In the genomic region with DNA sequence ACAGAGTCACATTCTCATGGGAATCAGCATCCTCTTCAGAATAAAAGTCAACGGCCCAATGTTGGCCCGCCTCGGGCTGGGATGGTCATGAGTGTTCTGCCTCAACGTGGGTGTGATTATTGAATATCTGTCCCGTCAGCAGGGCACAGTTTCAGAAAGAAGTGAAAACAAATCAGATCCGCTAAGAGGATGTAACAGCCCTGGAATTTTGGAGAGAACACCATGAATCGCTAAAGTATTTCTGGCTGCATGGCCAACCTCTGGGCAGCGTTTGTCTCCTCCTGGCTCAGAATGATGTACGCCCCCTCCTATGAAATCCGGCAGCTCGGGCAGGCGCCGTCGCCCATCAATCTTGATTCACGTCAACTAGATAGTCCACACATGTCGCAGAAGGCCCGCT, we compare ENCODE assay signal across 11 mouse cellular contexts.
DNase-seq lines count a peak whose midpoint lies in the region; TF ChIP-seq lines count a peak whose summit lies in the region.
"Had no signal": no experiment of that assay in that cellular context is flagged by ENCODE, and none has a peak within 500 bp of the region (broad histone marks: within the 10 kb centered on the region; RNA-seq: fewer than 3 reads in every experiment).

No protein-coding gene starts in this region.

- H3K27ac ChIP-seq in testis, adult 2 months (ENCODE audit: control insufficient read depth, insufficient read depth, low read depth, low read length), result peak overlapping the region; percentile 67; the same call in 1 of the 2 replicates
- H3K27ac ChIP-seq in layer of hippocampus, adult 2 months, result no peak overlapping the region
- H3K27ac ChIP-seq: limb, embryonic 15.5 days; midbrain, embryonic 12.5 days had no signal

- H3K4me3 ChIP-seq in lung, adult 2 months (replicated peaks; ENCODE audit: extremely low read depth, low read depth, low read length), result no peak overlapping the region
- H3K4me3 ChIP-seq in testis, adult 2 months (ENCODE audit: control insufficient read depth, low read depth, low read length), result no peak overlapping the region
- H3K4me3 ChIP-seq in layer of hippocampus, adult 2 months, result no peak overlapping the region
- H3K4me3 ChIP-seq: limb, embryonic 15.5 days; midbrain, embryonic 12.5 days had no signal

- WGBS in lung, adult 2 months, result 59% methylated on average over 17 of the region's 17 CpGs

- no peak for TF ChIP-seq POLR2A in lung, adult 2 months (IDR thresholded peaks at IDR 0.05; ENCODE audit: borderline replicate concordance, extremely low read depth, low read depth, low read length)
- no peak for TF ChIP-seq POLR2A in testis, adult 2 months (IDR thresholded peaks at IDR 0.05; ENCODE audit: control insufficient read depth, low read depth, low read length)

- no peaks in the 10 kb centered on the region for H3K4me1 ChIP-seq in lung, adult 2 months (ENCODE audit: control insufficient read depth, insufficient read depth, low read length)
- peaks cover 2% of the 10 kb centered on the region; the same call in 1 of the 2 replicates for H3K4me1 ChIP-seq in testis, adult 2 months (ENCODE audit: control insufficient read depth, insufficient read depth, low read length)
- H3K4me1 ChIP-seq: midbrain, embryonic 12.5 days had no signal

- peak; percentile 37 to 64 for DNase-seq in adrenal gland, adult (ENCODE audit: inconsistent age in 2 of 2, low spot score in 1 of 2)
- DNase-seq in adrenal gland, postnatal 4 days (ENCODE audit: low spot score in 2 of 2), result no peak
- DNase-seq in lung, adult 18-20 months, result peak; percentile 34 to 46
- DNase-seq in lung, adult 2 months, result no peak
- DNase-seq in heart, postnatal 36 days, result peak; percentile 38 to 44
- DNase-seq in layer of hippocampus, adult 2 months (ENCODE audit: low spot score in 2 of 2), result no peak
- no peak for DNase-seq in layer of hippocampus, postnatal 25 days (ENCODE audit: extremely low spot score in 1 of 2, low spot score in 1 of 2)
- DNase-seq: right cerebral cortex, postnatal 25 days had no signal

- TF ChIP-seq CTCF in lung, adult 2 months (IDR thresholded peaks at IDR 0.05; ENCODE audit: insufficient read depth, low read length), result no peak
- no peak for TF ChIP-seq CTCF in testis, adult 2 months (IDR thresholded peaks at IDR 0.05; ENCODE audit: control insufficient read depth, insufficient read depth, insufficient replicate concordance, low read depth, low read length)
- TF ChIP-seq CTCF in layer of hippocampus, adult 2 months (conservative IDR thresholded peaks at IDR 0.05), result no peak

- H3K36me3 ChIP-seq in testis, adult 2 months (ENCODE audit: control insufficient read depth, insufficient read depth, low read length), result no peaks in the 10 kb centered on the region
- H3K36me3 ChIP-seq: limb, embryonic 15.5 days; midbrain, embryonic 12.5 days had no signal

- no peaks in the 10 kb centered on the region for H3K27me3 ChIP-seq in testis, adult 2 months (ENCODE audit: control insufficient read depth, insufficient read depth, low read length)
- H3K27me3 ChIP-seq: limb, embryonic 15.5 days; midbrain, embryonic 12.5 days had no signal

- intact Hi-C loops in heart, postnatal 36 days (cut with DNase I), result no loop called here

Comparison
In these comparisons a context has a peak if more than half of its experiments do, and no peak if none do; other contexts are left out.
1. DNase-seq: peak in adrenal gland, adult (2 of 2), lung, adult 18-20 months (2 of 2) and heart, postnatal 36 days (2 of 2); none in adrenal gland, postnatal 4 days (0 of 2), lung, adult 2 months (single experiment), layer of hippocampus, adult 2 months (0 of 2) and layer of hippocampus, postnatal 25 days (0 of 2).